Comparison of ENCODE assay signal across 8 mouse cellular contexts in genomic region chr9:108648611-108649560, GRCm38 (mm10). TPM values are rescaled to one million over a fixed set of nuclear protein-coding genes. Genes with fewer than 3 reads are reported as not detected.
A peak's percentile ranks its signal among the peaks of the same experiment; 100 is the strongest.
DNase-seq lines count a peak whose midpoint lies in the region; ATAC-seq and TF ChIP-seq lines count a peak whose summit lies in the region.

Gene Arih2 (minus strand): TSS chr9:108649386.

- ATAC-seq in forebrain, embryonic 13.5 days = peak; percentile 99
- peak; percentile 97 for ATAC-seq in liver, postnatal 0 days
- ATAC-seq in neural tube, embryonic 14.5 days (ENCODE audit: low read depth) = peak; percentile 98

- peak; percentile 31; the same call in 1 of the 2 replicates for TF ChIP-seq EP300 in liver, postnatal 0 days (IDR thresholded peaks at IDR 0.05; ENCODE audit: low read depth)

- no peak for TF ChIP-seq CTCF in E14TG2a.4 (conservative IDR thresholded peaks at IDR 0.05; ENCODE audit: low read length)
- 0 out of 2 replicates have a peak, but pooled peaks have one; percentile 5 for TF ChIP-seq CTCF in liver, postnatal 0 days (IDR thresholded peaks at IDR 0.05; ENCODE audit: low read depth)

- peak within 1 kb of the TSS; percentile 95 for H3K9ac ChIP-seq in forebrain, embryonic 13.5 days
- H3K9ac ChIP-seq in liver, postnatal 0 days (replicated peaks) = peak within 1 kb of the TSS; percentile 95
- H3K9ac ChIP-seq in neural tube, embryonic 14.5 days (replicated peaks; ENCODE audit: low read depth, low read length) = peak within 1 kb of the TSS; percentile 87

- DNase-seq in c-Kit-positive CD71-positive TER-119-positive erythroid progenitor cells, embryonic 14.5 days (ENCODE audit: low spot score) = peak; percentile 88
- peak; percentile 95 for DNase-seq in heart, postnatal 10 days
- DNase-seq in large intestine, adult 2 months (ENCODE audit: low read depth, low spot score) = peak; percentile 77
- peak; percentile 94 for DNase-seq in liver, postnatal 0 days
- DNase-seq in testis, postnatal 10 days (ENCODE audit: low spot score) = peak; percentile 92

- under 1% methylated on average over 99 of the region's 112 CpGs for WGBS in forebrain, embryonic 13.5 days
- under 1% methylated on average over 112 of the region's 112 CpGs for WGBS in large intestine, adult 2 months
- under 1% methylated on average over 101 of the region's 112 CpGs for WGBS in liver, postnatal 0 days (ENCODE audit: insufficient replicate concordance)
- under 1% methylated on average over 108 of the region's 112 CpGs for WGBS in neural tube, embryonic 14.5 days

- no peaks in the 10 kb centered on the region for H3K9me3 ChIP-seq in E14TG2a.4 (ENCODE audit: low read length)
- H3K9me3 ChIP-seq in forebrain, embryonic 13.5 days (replicated peaks) = no peaks in the 10 kb centered on the region
- H3K9me3 ChIP-seq in liver, postnatal 0 days (ENCODE audit: low read length) = no peaks in the 10 kb centered on the region
- H3K9me3 ChIP-seq in neural tube, embryonic 14.5 days (ENCODE audit: control insufficient read depth, low read length) = no peaks in the 10 kb centered on the region

- H3K36me3 ChIP-seq in E14TG2a.4 (ENCODE audit: insufficient read depth, low read length) = peaks cover 20% of the 10 kb centered on the region
- H3K36me3 ChIP-seq in forebrain, embryonic 13.5 days (ENCODE audit: poor library complexity, severe bottlenecking) = peaks cover 4% of the 10 kb centered on the region; the same call in 1 of the 2 replicates
- no peaks in the 10 kb centered on the region; the same call in 1 of the 2 replicates for H3K36me3 ChIP-seq in liver, postnatal 0 days (replicated peaks; ENCODE audit: insufficient read depth, low read length)
- no peaks in the 10 kb centered on the region for H3K36me3 ChIP-seq in neural tube, embryonic 14.5 days (ENCODE audit: control insufficient read depth, insufficient read depth, low read length)

- H3K4me2 ChIP-seq in forebrain, embryonic 13.5 days = peak within 1 kb of the TSS; percentile 98
- H3K4me2 ChIP-seq in liver, postnatal 0 days (ENCODE audit: low read depth, low read length) = peak within 1 kb of the TSS; percentile 89
- H3K4me2 ChIP-seq in neural tube, embryonic 14.5 days (ENCODE audit: low read depth, low read length) = peak within 1 kb of the TSS; percentile 88

- intact Hi-C loops in heart, postnatal 10 days (cut with DNase I) = loop anchor here (5.0 kb wide), 1 partner anchor 72 kb away; the partner anchor contains the start of gene Wdr6

- no peaks in the 10 kb centered on the region for H3K27me3 ChIP-seq in E14TG2a.4 (ENCODE audit: insufficient read depth, low read length)
- no peaks in the 10 kb centered on the region for H3K27me3 ChIP-seq in forebrain, embryonic 13.5 days
- H3K27me3 ChIP-seq in liver, postnatal 0 days (ENCODE audit: insufficient read depth, low read length) = no peaks in the 10 kb centered on the region
- H3K27me3 ChIP-seq in neural tube, embryonic 14.5 days (ENCODE audit: control insufficient read depth, insufficient read depth, low read length) = no peaks in the 10 kb centered on the region

- H3K4me1 ChIP-seq in E14TG2a.4 (replicated peaks; ENCODE audit: low read depth, low read length) = peaks cover 80% of the 10 kb centered on the region
- peaks cover 20% of the 10 kb centered on the region for H3K4me1 ChIP-seq in forebrain, embryonic 13.5 days
- H3K4me1 ChIP-seq in liver, postnatal 0 days (ENCODE audit: insufficient read depth) = peaks cover 18% of the 10 kb centered on the region
- H3K4me1 ChIP-seq in neural tube, embryonic 14.5 days (ENCODE audit: control insufficient read depth, insufficient read depth, low read length) = peaks cover 11% of the 10 kb centered on the region

- peak within 1 kb of the TSS; percentile 86 for H3K27ac ChIP-seq in forebrain, embryonic 13.5 days
- peak within 1 kb of the TSS; percentile 92 for H3K27ac ChIP-seq in liver, postnatal 0 days (ENCODE audit: low read depth)
- peak within 1 kb of the TSS; percentile 86 for H3K27ac ChIP-seq in neural tube, embryonic 14.5 days (ENCODE audit: low read depth, low read length)

- H3K4me3 ChIP-seq in E14TG2a.4 (replicated peaks; ENCODE audit: low read length) = peak within 1 kb of the TSS; percentile 96
- peak within 1 kb of the TSS; percentile 98 for H3K4me3 ChIP-seq in forebrain, embryonic 13.5 days
- peak within 1 kb of the TSS; percentile 91 for H3K4me3 ChIP-seq in liver, postnatal 0 days (ENCODE audit: low read depth, low read length)
- H3K4me3 ChIP-seq in neural tube, embryonic 14.5 days (ENCODE audit: low read depth, low read length) = peak within 1 kb of the TSS; percentile 100

RNA-seq across cellular contexts. Expression of gene Arih2, which starts in this region (rescaled TPM):
- polyA plus RNA-seq in forebrain, embryonic 13.5 days (2015; fragmentation: Nextera tagmentation; extraction: Ambion mirVana) = 55.9 and 58.2 TPM in 2 replicates
- 10 to 100 TPM; 55.2 to 56.4 TPM for total RNA-seq in heart, postnatal 10 days (2021)
- 25.8 and 32.4 TPM in 2 replicates for polyA plus RNA-seq in large intestine, adult 2 months (2012; rRNA removed)
- 16.3 and 19.8 TPM in 2 replicates for polyA plus RNA-seq in liver, postnatal 0 days (2015; fragmentation: Nextera tagmentation; extraction: Ambion mirVana)
- 37.7 and 45.2 TPM in 2 replicates for polyA plus RNA-seq in neural tube, embryonic 14.5 days (2014; fragmentation: Nextera tagmentation; extraction: Ambion mirVana)

Comparison
In these comparisons a context has a peak if more than half of its experiments do, and no peak if none do; other contexts are left out.
1. Peak in every context shown above with its lines: DNase-seq, ATAC-seq, H3K4me3 ChIP-seq and H3K27ac ChIP-seq.